Mouse (Mus musculus) midbrain, embryonic 13.5 days (tissue): ENCODE measurements around the gene Lrrk2. TPM values are rescaled to one million over a fixed set of nuclear protein-coding genes. Genes with fewer than 3 reads are reported as not detected.

Source experiments
- ATAC-seq: fragments of 200-750 bp; cut with Nextera tagmentation; 2 replicates; pipeline ENCODE4 v1.8.0; 2017; ENCODE audit warnings: mild to moderate bottlenecking, moderate TSS enrichment, moderate library complexity
- H3K27ac ChIP-seq: fragments of 300-500 bp; sonication (generic); 2 replicates; pipeline ENCODE4 v1.5.1; 2015; ENCODE audit warnings: inconsistent platforms, mild to moderate bottlenecking, moderate library complexity
- H3K27me3 ChIP-seq: fragments of 300-500 bp; sonication (generic); 2 replicates; pipeline ENCODE4 v1.6.1; 2015; ENCODE audit warnings: mild to moderate bottlenecking, inconsistent platforms
- H3K36me3 ChIP-seq: fragments of 300-500 bp; sonication (generic); 2 replicates; pipeline ENCODE4 v1.6.1; 2015; ENCODE audit warnings: mild to moderate bottlenecking, inconsistent platforms
- H3K4me1 ChIP-seq: fragments of 300-500 bp; sonication (generic); replicated peaks from 2 replicates; pipeline ENCODE4 v1.6.1; 2015; ENCODE audit warnings: inconsistent platforms
- H3K4me2 ChIP-seq: fragments of 300-500 bp; sonication (generic); replicated peaks from 2 replicates; pipeline ENCODE4 v1.6.1; 2015; ENCODE audit warnings: moderate library complexity, mild to moderate bottlenecking, inconsistent platforms
- H3K4me3 ChIP-seq: fragments of 300-500 bp; sonication (generic); replicated peaks from 2 replicates; pipeline ENCODE4 v1.5.1; 2015; ENCODE audit warnings: mild to moderate bottlenecking, inconsistent platforms
- H3K9ac ChIP-seq: fragments of 300-500 bp; sonication (generic); replicated peaks from 2 replicates; pipeline ENCODE4 v1.6.1; 2015; ENCODE audit warnings: mild to moderate bottlenecking, inconsistent platforms
- H3K9me3 ChIP-seq: fragments of 300-500 bp; sonication (generic); 2 replicates; pipeline ENCODE4 v1.6.1; 2016; ENCODE audit warnings: mild to moderate bottlenecking, inconsistent platforms
- WGBS: fragments of 180-500 bp; shearing (Covaris S2); methylation state at CpG from one replicate; pipeline ENCODE4 v1.1.7; 2015; 5-methylcytosine and 5-hydroxymethylcytosine counted together
- polyA plus RNA-seq: library from polyadenylated mRNA; unstranded; fragments of >200 nt; fragmentation: Nextera tagmentation; extraction: Ambion mirVana; gene quantifications from 2 replicates; pipeline ENCODE4 v1.2.1, GENCODE M21; 2015

Lrrk2 gene
- polyA plus RNA-seq, 1 experiment from 2014 or later: 1.2 TPM

GRCm38 (mm10) chr15:91693856-91694255 is 20.9 kb downstream of the Lrrk2 start:
- H3K4me1 ChIP-seq: no peaks in the 10 kb centered on the region
- 91% methylated on average over 2 of the region's 2 CpGs for WGBS
- no peak overlapping the region for H3K4me3 ChIP-seq
- no peaks in the 10 kb centered on the region for H3K9me3 ChIP-seq
- H3K27me3 ChIP-seq: no peaks in the 10 kb centered on the region
- H3K9ac ChIP-seq: no peak overlapping the region
- no peaks in the 10 kb centered on the region for H3K36me3 ChIP-seq
- ATAC-seq: no peak
- H3K4me2 ChIP-seq: no peak overlapping the region
- H3K27ac ChIP-seq: no peak overlapping the region

- Histone ChIP-seq H3K4me3 (no peak overlapping the region), H3K9ac (no peak overlapping the region), H3K27me3 (no peaks in the 10 kb centered on the region), H3K9me3 (no peaks in the 10 kb centered on the region), H3K27ac (no peak overlapping the region), H3K36me3 (no peaks in the 10 kb centered on the region), H3K4me1 (0 out of 2 replicates have a peak, but pooled peaks cover 5% of the 10 kb centered on the region), H3K4me2 (no peak overlapping the region)
- WGBS: 47% methylated on average over 1 of the region's 1 CpGs
- no peak for ATAC-seq
These were observed 27.9 kb downstream of the Lrrk2 start for GRCm38 (mm10) chr15:91700841-91701240.

DNA sequence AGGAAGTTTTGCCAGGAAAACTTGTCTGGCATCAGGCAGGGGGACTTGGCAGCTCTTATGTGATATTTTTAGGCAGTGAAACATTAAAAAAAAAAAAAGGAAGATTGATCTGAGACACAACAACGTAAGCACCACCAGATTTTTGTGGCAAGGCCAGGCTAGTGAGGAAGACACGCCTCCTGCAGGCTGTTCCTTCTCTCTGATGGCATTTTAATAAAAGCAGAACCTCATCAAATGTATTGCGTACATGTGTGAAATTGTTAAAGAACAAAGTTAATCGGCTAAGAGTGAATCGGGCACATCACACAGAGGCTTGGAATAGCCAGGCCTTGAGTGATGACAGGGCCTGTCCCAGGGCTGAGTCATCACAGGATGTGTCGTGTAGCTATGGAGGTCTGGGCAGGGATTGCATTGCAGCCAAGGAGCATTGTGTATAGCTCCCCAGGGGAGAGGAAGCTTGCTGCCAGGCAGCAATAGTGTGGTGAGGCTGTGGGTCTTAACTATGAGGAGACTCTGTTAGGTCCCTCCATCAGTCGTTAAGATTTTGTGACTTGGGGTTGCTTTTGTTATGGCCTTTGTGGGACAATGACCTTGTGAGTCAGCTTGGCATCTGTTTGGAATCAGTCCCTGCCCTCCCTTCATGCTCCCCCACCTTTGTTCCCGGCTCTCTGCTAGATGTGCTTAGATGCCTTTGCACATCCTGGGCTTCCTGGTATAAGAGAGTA is 30.2 kb downstream of the Lrrk2 start:
- H3K9me3 ChIP-seq: no peaks in the 10 kb centered on the region
- peak; percentile 27; the same call in 1 of the 2 replicates for ATAC-seq
- no peaks in the 10 kb centered on the region for H3K36me3 ChIP-seq
- H3K9ac ChIP-seq: no peak overlapping the region
- 0 out of 2 replicates have a peak, but pooled peaks cover 5% of the 10 kb centered on the region for H3K4me1 ChIP-seq
- no peak overlapping the region for H3K4me3 ChIP-seq
- no peak overlapping the region for H3K27ac ChIP-seq
- no peaks in the 10 kb centered on the region for H3K27me3 ChIP-seq
- 58% methylated on average over 8 of the region's 8 CpGs for WGBS
- H3K4me2 ChIP-seq: no peak overlapping the region

DNA sequence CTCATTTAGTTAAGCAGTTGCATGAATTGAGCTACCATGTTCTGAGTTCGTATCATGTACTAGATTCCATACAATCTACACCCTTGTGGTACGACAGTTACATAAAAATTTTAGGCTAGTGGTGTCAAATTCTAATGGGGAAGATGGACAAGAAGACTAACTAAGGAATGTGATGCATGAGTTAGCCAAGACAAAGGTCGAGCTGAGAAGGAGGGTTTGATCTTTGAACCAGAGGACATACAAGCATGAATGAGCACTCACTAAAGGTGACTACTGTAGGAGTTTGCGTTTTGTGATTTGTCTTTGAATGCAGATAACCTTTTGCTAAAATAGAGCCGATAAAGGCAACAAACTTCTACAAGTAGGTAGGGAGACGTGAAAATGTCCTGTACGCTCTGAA is 31.1 kb downstream of the Lrrk2 start:
- Histone ChIP-seq H3K36me3 (no peaks in the 10 kb centered on the region), H3K9ac (no peak overlapping the region), H3K4me1 (0 out of 2 replicates have a peak, but pooled peaks cover 5% of the 10 kb centered on the region), H3K27me3 (no peaks in the 10 kb centered on the region), H3K4me3 (no peak overlapping the region), H3K4me2 (no peak overlapping the region), H3K9me3 (no peaks in the 10 kb centered on the region), H3K27ac (no peak overlapping the region)
- ATAC-seq: no peak
- WGBS: 77% methylated on average over 7 of the region's 7 CpGs

DNA sequence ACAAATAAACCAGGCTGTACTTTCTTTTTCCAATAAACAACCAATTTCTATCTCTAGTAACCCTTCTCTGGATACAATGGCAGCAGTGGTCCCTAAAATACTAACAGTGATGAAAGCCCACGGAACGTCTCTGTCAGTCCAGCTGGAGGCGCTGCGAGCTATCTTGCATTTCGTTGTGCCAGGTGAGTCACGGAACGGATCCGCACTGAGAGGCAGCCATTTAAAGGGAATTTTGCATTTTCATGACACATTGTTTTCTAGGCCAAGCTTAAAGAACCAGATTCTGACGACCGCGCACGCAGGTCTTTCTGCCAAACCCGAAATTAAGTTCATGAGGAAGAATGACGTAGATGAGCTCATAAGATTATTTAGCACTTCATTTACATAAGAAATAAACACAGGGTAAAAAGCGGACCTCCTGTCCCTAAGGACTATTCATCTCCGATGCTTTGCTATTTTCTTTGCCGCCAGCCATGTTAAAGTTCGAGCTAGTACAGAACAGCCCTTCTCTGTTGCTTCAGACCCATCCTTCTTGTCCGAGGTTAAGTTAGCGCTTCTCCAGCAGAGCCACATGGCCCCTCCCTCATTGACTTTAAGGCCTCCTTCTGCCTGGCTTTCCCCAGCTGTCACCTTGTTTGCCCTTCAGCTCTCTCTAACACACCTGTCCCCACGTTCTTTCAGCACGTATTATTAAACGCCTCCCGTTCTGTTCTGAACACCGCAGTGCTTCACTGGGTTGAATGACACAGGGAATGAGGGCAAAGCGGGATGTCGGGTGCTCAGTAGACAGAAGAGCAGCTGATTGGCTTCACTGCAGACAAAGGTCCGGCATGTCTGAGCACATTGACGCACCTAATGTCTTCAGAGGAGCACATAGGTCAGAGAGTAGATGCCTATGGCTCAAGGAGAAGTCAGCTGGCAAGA is 36.5 kb downstream of the Lrrk2 start:
- ATAC-seq: peak; percentile 63
- peak overlapping the region; percentile 56 for H3K4me2 ChIP-seq
- peak overlapping the region; percentile 32; the same call in 1 of the 2 replicates for H3K9ac ChIP-seq
- 31% methylated on average over 29 of the region's 29 CpGs for WGBS
- H3K9me3 ChIP-seq: no peaks in the 10 kb centered on the region
- H3K4me1 ChIP-seq: 0 out of 2 replicates have a peak, but pooled peaks cover 4% of the 10 kb centered on the region
- H3K27ac ChIP-seq: no peak overlapping the region
- H3K27me3 ChIP-seq: no peaks in the 10 kb centered on the region
- no peaks in the 10 kb centered on the region for H3K36me3 ChIP-seq
- peak overlapping the region; percentile 35 for H3K4me3 ChIP-seq

DNA sequence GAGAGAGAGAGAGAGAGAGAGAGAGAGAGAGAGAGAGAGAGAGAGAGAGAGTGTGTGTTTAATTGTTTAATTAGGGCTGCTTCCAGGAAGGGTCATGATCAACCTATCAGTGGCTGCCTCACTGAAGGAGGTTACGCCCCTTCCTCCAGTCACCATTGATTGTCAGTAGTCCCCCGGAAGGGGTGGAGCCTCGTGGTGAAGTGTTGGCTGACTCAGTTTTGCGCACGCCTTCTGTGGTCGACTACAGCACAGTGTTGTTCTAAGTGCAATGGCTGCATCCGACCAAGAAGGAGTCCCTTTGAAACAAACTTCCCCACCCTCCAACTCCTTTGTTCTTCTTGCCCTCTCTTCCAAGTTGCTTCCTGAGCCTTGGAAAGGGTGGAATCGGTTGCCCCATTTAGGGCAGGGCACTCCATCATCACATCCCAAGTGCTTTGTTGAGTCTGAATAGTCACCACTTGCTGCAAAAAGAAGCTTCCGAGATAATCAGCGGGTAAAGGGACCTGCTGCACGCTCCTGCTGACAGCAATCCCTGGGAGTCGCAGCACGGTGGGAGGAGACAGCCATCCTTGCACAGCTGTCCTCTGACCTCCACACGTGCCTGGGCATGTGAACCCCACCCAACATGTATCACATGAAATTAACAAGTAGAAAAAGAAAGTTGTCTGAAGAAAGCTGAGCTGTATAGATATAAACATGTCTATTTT is 62.4 kb downstream of the Lrrk2 start:
- Histone ChIP-seq H3K9me3 (no peaks in the 10 kb centered on the region), H3K4me1 (no peaks in the 10 kb centered on the region), H3K27me3 (no peaks in the 10 kb centered on the region), H3K4me2 (no peak overlapping the region), H3K36me3 (no peaks in the 10 kb centered on the region), H3K27ac (no peak overlapping the region), H3K4me3 (no peak overlapping the region), H3K9ac (no peak overlapping the region)
- 78% methylated on average over 14 of the region's 14 CpGs for WGBS
- no peak for ATAC-seq

DNA sequence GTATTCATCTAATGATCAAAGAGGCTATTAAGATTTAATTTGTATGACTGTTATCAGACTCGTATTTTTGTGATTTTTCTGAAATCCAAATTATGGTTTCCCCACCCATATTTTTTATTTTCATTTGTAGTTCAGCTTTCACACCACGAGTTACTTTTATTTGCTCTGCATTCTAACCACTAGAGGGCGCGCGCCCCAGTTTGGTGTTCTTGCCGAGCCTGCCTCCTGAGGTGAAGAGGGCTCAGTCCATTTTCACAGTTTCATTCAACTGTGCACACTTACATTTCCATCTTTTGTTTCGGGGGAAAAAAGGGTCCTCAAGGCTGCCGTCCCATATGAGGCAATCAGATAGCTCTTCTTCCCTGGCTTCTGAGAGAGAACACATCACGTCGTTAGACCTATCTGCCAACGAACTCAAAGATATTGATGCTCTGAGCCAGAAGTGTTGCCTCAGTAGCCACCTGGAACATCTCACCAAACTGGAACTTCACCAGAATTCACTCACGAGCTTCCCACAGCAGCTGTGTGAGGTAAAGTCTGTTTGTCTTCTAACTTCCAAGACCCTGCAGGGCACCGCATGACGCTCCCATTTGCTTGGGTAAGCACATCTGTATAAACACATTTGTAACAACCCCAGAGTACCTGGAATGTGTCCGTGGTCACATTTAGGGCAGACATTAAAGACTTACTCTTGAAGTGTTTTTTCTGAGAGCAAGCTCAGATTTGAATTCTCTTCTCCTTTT is 64.0 kb downstream of the Lrrk2 start:
- Histone ChIP-seq H3K27ac (no peak overlapping the region), H3K27me3 (no peaks in the 10 kb centered on the region), H3K36me3 (no peaks in the 10 kb centered on the region), H3K9ac (no peak overlapping the region), H3K4me3 (no peak overlapping the region), H3K4me2 (no peak overlapping the region), H3K9me3 (no peaks in the 10 kb centered on the region), H3K4me1 (no peaks in the 10 kb centered on the region)
- ATAC-seq: no peak
- 46% methylated on average over 15 of the region's 15 CpGs for WGBS

GRCm38 (mm10) chr15:91738808-91739207 is 65.8 kb downstream of the Lrrk2 start:
- no peak overlapping the region for H3K4me2 ChIP-seq
- no peak overlapping the region for H3K4me3 ChIP-seq
- H3K27me3 ChIP-seq: no peaks in the 10 kb centered on the region
- H3K9ac ChIP-seq: no peak overlapping the region
- WGBS: 75% methylated on average over 9 of the region's 9 CpGs
- no peaks in the 10 kb centered on the region for H3K9me3 ChIP-seq
- ATAC-seq: no peak
- no peaks in the 10 kb centered on the region for H3K36me3 ChIP-seq
- no peaks in the 10 kb centered on the region for H3K4me1 ChIP-seq
- no peak overlapping the region for H3K27ac ChIP-seq

GRCm38 (mm10) chr15:91745501-91745900 is 72.5 kb downstream of the Lrrk2 start:
- H3K9me3 ChIP-seq: no peaks in the 10 kb centered on the region
- no peak overlapping the region for H3K4me2 ChIP-seq
- 89% methylated on average over 4 of the region's 4 CpGs for WGBS
- no peak overlapping the region for H3K9ac ChIP-seq
- H3K4me3 ChIP-seq: no peak overlapping the region
- H3K27me3 ChIP-seq: no peaks in the 10 kb centered on the region
- no peak overlapping the region for H3K27ac ChIP-seq
- no peaks in the 10 kb centered on the region for H3K4me1 ChIP-seq
- no peaks in the 10 kb centered on the region for H3K36me3 ChIP-seq
- ATAC-seq: no peak

DNA sequence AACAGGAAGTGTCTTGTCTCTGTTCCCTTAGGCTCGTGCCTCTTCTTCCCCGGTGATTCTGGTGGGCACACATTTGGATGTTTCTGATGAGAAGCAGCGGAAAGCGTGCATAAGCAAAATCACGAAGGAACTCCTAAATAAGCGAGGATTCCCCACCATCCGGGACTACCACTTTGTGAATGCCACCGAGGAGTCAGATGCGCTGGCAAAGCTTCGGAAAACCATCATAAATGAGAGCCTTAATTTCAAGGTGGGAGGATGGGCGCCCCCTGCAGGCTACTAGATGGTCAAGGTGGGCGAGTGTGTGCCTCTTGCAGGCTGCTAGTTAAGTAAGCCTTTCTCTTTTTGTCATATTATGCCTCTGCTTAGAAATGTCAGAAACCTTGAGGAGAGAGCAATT is 79.1 kb downstream of the Lrrk2 start:
- Histone ChIP-seq H3K27me3 (no peaks in the 10 kb centered on the region), H3K9ac (no peak overlapping the region), H3K9me3 (no peaks in the 10 kb centered on the region), H3K4me1 (no peaks in the 10 kb centered on the region), H3K36me3 (no peaks in the 10 kb centered on the region), H3K4me2 (no peak overlapping the region), H3K27ac (no peak overlapping the region), H3K4me3 (no peak overlapping the region)
- ATAC-seq: no peak
- WGBS: 60% methylated on average over 12 of the region's 12 CpGs

DNA sequence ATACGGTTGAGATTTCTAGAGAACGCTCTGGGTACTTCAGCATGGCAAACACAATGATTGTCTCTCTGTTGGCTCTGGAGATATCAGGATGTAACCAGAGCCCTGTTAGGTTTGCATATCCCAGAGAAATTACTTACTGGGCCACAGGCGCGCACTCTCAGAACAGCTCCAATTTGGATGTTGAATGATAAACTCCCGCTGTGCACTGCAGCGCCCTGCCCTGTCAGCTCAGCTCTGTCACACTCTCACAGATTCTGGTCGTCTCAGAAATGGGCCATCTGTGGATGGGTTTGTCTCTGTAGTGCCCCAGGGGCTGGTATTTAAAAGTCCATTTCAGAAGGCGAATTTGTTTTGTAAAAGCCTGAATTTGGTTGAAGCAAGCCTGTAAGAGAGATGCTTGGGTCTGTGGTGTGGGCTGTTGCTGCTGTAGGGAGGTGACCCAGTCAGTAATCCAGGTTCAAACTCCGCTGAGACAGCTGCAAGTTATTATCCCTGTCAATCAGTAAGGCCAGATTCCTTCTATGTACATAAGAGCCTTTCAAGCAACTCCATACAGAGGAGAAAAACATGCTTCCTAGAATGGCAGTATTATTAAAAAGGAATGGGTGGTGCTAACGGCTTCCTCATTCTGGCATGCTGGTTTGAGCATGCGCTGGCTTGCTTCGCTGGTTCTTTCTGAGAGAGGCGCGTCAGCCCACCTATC is 80.6 kb downstream of the Lrrk2 start:
- Histone ChIP-seq H3K4me3 (no peak overlapping the region), H3K9me3 (no peaks in the 10 kb centered on the region), H3K27me3 (no peaks in the 10 kb centered on the region), H3K27ac (no peak overlapping the region), H3K36me3 (no peaks in the 10 kb centered on the region), H3K4me1 (no peaks in the 10 kb centered on the region), H3K4me2 (no peak overlapping the region), H3K9ac (no peak overlapping the region)
- 0 out of 2 replicates have a peak, but pooled peaks have one; percentile 43 for ATAC-seq
- WGBS: 72% methylated on average over 14 of the region's 14 CpGs
